Mouse (Mus musculus) cerebellum, postnatal 14 days (tissue): ENCODE measurements around the gene Kif1c.
"Not testable (repeated sequence)": the region's sequence is repeated elsewhere in the genome, so short reads cannot be mapped to it uniquely, and the experiment has no call there.

Source experiments
- DNase-seq, 2 experiments: peaks; one replicate each; pipeline ENCODE4 v3.0.0; 2021; ENCODE audit warnings: mixed read lengths in 2 of 2

Gene Kif1c

DNA sequence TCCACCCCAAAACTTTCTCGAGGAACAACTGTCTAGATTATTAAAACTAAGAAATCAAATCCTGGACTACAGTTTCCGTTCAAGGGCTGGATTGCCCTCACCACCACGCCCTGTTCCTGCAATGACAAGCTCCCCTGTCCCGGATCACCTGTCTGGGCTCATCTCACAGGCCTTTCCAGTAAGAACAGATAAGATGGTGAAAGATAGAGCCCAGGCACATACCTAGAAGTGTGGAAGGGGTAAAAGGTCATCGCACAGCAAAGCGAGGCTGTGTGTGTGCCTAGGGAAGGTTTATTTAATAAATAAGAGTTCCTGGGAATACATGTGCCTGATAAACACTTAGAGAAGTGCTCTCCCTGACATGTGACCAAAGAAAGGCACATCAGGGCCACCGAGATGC, 45.3 kb downstream of the Kif1c start:
- no peak for DNase-seq

DNA sequence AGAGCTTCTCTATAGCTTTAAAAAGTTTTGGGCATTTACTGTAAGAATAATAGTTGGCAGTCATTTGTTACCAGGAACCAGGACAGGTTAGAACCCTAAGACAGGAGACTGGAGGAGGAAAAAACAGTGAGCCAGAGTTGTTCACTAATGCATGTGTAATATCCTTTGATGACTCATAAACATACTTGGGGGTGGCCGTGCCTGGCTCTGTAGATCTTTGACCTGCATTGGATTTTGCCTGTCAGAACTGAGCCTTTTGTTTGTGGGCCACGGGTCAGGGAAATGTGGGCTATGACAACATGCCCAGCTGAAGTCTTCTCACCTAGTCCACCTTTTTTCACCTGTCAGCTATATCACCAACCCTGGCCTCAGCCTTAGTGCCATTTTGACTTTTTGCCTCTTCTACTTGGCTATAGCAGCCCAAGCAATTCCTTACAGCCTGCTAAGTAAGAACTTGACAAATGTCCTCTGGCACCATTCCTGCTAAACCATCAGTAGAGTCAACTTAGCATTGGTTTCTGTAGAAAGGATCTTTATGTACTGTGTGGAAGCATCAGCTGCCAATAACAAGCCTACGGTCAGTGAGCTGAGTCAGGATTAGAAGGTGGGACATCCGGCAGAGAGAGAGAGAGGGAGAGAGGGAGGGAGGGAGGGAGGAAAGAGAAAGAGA, 47.7 kb downstream of the Kif1c start:
- no peak for DNase-seq

GRCm38 (mm10) chr11:70752337-70753017, 52.1 kb downstream of the Kif1c start:
- no peak for DNase-seq

DNA sequence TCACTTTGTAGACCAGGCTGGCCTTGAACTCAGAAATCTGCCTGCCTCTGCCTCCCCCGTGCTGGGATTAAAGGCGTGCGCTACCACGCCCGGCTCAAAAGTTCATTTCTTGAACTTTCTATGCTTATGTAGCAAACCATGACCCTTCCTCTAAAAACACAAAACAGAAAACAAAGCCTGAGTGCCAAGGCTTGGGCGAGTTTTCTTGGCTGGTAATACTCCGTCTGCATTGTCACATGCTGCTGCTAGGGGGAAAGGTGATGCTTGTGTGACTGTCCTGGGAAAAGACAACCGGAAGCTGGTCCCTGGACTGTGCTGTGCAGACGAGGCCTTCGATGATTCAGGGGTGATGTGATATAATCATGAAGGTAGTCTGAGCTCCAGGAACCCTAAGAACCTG, 52.8 kb downstream of the Kif1c start:
- no peak for DNase-seq

DNA sequence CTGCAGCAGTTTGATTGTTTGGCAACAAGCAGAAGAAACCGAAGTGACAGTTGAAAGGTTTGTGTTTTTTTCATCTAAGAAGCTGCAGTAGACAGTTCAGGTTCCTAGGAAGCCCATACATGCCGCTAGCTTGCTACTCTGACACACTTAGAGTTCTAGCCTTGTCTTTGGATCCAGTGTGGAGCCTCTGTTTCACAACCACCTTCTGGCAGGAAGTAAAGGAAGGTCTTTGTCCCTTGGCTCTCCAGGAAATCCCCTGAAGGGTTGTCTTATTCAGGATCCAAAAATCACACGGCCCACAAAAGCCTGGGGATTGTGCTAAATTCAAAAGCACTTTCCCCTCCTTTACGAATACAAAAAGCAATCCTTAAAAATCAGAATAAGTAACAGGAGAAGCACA, 54.1 kb downstream of the Kif1c start:
- DNase-seq, result no peak

- DNase-seq, result peak in 1 of 2 experiments; percentile 29
Observed at GRCm38 (mm10) chr11:70754958-70755357, 54.6 kb downstream of the Kif1c start.

DNA sequence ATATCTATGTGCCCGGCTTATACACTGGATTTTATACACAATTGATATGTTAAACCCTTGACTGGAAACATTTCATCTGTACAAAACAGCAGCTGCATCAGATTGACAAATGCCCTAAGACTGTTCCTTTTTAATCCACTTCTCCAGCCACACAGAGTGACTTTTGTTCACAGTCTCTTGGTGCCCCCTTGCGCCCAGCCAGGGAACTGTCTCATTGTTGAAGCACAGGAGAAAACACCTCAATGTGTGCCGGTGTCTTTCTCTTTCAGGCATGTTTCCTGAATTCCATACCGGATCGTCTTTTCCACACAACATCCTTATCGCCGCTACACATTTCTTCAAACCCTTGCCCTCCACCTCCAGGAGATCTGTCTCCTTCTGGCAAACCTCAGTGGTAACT, 55.3 kb downstream of the Kif1c start:
- DNase-seq, result peak; percentile 91 to 95

GRCm38 (mm10) chr11:70760446-70760845, 60.1 kb downstream of the Kif1c start:
- not testable (repeated sequence) for DNase-seq

GRCm38 (mm10) chr11:70762641-70763040, 62.3 kb downstream of the Kif1c start:
- no peak for DNase-seq

DNA sequence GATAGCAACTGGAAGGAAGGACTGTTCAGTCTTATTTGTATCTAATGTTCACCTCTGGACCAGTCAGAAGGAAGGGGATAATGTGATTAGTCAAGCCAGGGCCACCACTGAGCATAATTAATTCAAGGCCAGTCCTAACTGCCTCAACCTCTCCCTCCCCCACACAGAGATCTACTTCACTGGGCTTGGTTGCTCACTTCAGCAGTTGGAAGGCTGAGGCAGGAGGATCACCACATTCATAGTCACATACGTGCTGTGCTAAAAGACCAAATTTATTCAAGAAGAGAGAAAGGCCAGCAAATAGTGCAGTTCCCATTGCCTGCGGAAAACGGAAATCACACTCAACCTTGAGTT, 63.2 kb downstream of the Kif1c start:
- no peak for DNase-seq

DNA sequence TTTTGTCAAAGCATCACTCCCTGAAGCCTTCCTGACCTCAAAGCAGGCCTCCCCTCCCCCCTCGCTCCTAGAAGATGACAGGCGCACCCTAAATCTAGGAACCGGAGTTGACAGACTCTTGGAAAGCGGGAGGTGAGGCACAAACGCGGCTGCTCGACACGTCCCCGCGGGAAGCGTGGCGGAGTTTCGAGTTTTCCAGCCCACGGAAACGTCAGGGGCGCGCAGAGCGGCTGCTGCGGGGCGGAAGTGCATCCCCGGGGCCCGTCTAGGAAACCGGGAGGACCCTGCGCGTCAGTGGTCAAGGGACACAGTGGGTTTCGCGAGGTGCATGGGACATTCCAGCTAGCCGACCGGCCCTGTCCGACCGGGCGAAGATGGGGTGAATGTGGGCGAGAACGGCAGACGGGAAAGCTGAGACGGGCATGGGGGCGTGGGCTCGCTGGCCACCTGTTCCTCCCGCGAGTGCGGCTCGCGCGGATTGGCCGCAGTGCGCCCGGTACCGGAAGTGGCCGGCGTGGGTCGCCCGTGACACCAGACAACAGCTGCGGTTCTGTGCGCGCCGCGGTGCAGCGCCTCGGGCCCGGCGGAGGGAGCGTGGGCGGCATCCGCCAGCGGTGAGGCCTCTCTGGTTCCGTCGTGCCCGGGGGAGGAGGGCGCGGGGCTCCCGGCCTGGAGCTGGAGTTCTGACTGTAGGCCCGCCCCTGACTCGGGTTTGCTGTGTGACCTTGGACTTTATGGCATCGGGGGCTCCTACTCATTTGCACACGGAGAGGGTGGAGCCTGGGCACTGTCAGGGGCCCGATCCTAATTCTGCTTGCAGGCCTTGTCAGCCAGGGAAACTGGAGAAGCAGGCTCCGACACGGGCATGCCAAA, 63.8 kb downstream of the Kif1c start, which contains the start of gene Zfp3:
Zfp3 (plus strand) TSS at position 274 of the 873 bp plus-strand sequence.
- peak; percentile 84 for DNase-seq

GRCm38 (mm10) chr11:70765776-70766445, 65.6 kb downstream of the Kif1c start:
- DNase-seq, result no peak

GRCm38 (mm10) chr11:70770804-70771203, 70.5 kb downstream of the Kif1c start:
- DNase-seq, result no peak

DNA sequence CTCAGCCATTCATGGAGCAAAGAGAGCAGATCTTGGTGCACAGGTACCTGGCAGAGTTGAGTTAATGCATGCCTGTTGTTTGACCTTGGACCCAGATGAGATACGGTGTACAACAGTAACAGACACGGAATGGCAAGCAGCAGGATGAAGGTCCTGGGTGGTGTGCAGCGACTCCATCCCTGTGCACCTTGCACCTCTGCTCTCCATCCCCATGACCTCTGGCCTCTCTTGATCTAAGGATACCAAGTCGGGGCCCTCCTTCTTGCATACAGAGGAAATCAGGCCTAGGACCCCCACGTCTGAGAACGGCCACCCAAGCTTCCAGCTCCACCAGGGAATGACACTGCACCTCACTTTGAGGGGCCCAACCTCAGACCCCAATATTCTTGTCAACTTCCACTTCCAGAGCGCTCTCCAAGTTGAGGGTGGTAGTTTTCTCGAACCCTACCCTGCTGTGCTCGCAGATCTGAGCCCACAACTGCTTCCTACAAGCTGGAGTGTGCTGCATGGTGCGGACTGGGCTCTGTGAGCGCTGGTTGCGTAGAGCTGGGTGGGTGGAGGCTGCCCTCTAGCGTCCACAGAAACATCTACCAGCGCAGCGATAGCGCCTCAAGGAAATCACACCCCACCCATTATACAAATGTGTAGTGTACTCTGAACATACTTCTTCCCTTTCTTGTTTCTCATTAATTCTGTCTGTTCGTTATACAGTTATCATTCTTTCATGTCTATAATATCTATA, 76.7 kb downstream of the Kif1c start:
- DNase-seq, result peak; percentile 81 to 82

GRCm38 (mm10) chr11:70777634-70778033, 77.3 kb downstream of the Kif1c start:
- no peak for DNase-seq

DNA sequence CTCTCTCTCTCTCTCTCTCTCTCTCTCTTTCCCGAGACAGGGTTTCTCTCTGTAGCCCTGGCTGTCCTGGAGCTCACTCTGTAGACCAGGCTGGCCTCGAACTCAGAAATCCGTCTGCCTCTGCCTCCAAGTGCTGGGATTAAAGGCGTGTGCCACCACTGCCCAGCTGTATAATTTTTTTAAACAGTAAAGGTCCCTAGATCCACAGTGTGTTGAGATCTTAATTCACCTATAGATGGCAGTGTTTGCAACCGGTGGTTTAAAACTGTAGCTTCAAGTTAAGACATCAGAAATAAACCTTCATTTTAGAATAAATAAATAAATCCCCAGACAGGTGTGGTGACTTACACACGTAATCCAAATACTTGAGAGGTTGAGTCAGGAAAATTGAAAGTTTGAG, 77.7 kb downstream of the Kif1c start:
- DNase-seq, result peak in 1 of 2 experiments; percentile 18
